Mouse (Mus musculus) embryonic facial prominence, embryonic 14.5 days (tissue): Measurements from ENCODE around the gene Ankdd1a. TPM values are rescaled to one million over a fixed set of nuclear protein-coding genes. Genes with fewer than 3 reads are reported as not detected.

ENCODE experiments used
- ATAC-seq: fragments of 200-750 bp; cut with Nextera tagmentation; 2 replicates; pipeline ENCODE4 v1.8.0; 2017; ENCODE audit warnings: low read depth, moderate number of reproducible peaks, moderate TSS enrichment
- DNase-seq: peaks from one replicate; pipeline ENCODE4 v3.0.0-alpha.2; 2015; ENCODE audit warnings: low spot score
- H3K27ac ChIP-seq: fragments of 300-500 bp; sonication (generic); replicated peaks from 2 replicates; pipeline ENCODE4 v1.5.1; 2014; ENCODE audit warnings: low read depth, mild to moderate bottlenecking, low read length, moderate library complexity
- H3K27me3 ChIP-seq: fragments of 300-500 bp; sonication (generic); replicated peaks from 2 replicates; pipeline ENCODE4 v1.6.1; 2014; ENCODE audit warnings: low read length; ENCODE audit not compliant: control insufficient read depth, insufficient read depth
- H3K36me3 ChIP-seq: fragments of 300-500 bp; sonication (generic); 2 replicates; pipeline ENCODE4 v1.6.1; 2014; ENCODE audit warnings: low read length, mixed read lengths; ENCODE audit not compliant: control insufficient read depth, insufficient read depth
- H3K4me1 ChIP-seq: fragments of 300-500 bp; sonication (generic); 2 replicates; pipeline ENCODE4 v1.6.1; 2014; ENCODE audit warnings: antibody characterized with exemption, low read length; ENCODE audit not compliant: control insufficient read depth, insufficient read depth
- H3K4me2 ChIP-seq: fragments of 300-500 bp; sonication (generic); 2 replicates; pipeline ENCODE4 v1.6.1; 2014; ENCODE audit warnings: low read depth, mild to moderate bottlenecking, low read length, moderate library complexity, mixed read lengths
- H3K4me3 ChIP-seq: fragments of 300-500 bp; sonication (generic); 2 replicates; pipeline ENCODE4 v1.5.1; 2014; ENCODE audit warnings: low read depth, mild to moderate bottlenecking, low read length
- H3K9ac ChIP-seq: fragments of 300-500 bp; sonication (generic); 2 replicates; pipeline ENCODE4 v1.6.1; 2014; ENCODE audit warnings: low read depth, mild to moderate bottlenecking, low read length, moderate library complexity, mixed read lengths
- H3K9me3 ChIP-seq: fragments of 300-500 bp; sonication (generic); 2 replicates; pipeline ENCODE4 v1.6.1; 2016; ENCODE audit warnings: low read length; ENCODE audit not compliant: control insufficient read depth
- WGBS: fragments of 180-500 bp; shearing (Covaris S2); extraction: QIAGEN DNeasy Blood & Tissue Kit; methylation state at CpG from one replicate; pipeline ENCODE4 v1.1.7; 2014; 5-methylcytosine and 5-hydroxymethylcytosine counted together
- polyA plus RNA-seq: library from polyadenylated mRNA; unstranded; fragments of >200 nt; fragmentation: Nextera tagmentation; extraction: Ambion mirVana; gene quantifications from 2 replicates; pipeline ENCODE4 v1.2.1, GENCODE M21; 2014

Gene Ankdd1a
- polyA plus RNA-seq, 1 experiment from 2014 or later, result not detected

DNA sequence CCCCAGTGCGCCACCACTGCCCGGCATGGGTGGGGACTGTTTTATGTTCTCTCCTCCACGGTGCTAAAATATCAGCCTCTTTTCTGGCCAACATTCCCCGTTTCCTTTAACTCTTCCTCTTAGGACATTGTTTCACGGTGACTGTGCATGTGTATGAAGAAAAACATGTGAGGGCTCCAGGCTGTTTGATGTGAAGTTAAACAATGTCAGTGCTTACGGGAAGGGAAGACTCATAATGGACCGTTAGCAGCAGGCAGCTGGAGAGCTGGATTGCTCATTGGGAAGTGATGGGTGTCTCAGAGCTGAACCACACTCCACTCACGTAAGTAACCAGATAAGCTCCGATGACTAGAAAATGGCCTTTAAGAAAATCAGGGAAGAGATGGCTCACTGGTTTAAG, 19.7 kb upstream of the Ankdd1a start:
- Histone ChIP-seq H3K4me1 (peaks cover 11% of the 10 kb centered on the region), H3K9ac (no peak overlapping the region), H3K9me3 (no peaks in the 10 kb centered on the region), H3K27me3 (no peaks in the 10 kb centered on the region), H3K36me3 (no peaks in the 10 kb centered on the region), H3K4me2 (no peak overlapping the region), H3K4me3 (no peak overlapping the region), H3K27ac (no peak overlapping the region)
- DNase-seq (no peak), ATAC-seq (no peak)
- WGBS, result 76% methylated on average over 9 of the region's 9 CpGs

DNA sequence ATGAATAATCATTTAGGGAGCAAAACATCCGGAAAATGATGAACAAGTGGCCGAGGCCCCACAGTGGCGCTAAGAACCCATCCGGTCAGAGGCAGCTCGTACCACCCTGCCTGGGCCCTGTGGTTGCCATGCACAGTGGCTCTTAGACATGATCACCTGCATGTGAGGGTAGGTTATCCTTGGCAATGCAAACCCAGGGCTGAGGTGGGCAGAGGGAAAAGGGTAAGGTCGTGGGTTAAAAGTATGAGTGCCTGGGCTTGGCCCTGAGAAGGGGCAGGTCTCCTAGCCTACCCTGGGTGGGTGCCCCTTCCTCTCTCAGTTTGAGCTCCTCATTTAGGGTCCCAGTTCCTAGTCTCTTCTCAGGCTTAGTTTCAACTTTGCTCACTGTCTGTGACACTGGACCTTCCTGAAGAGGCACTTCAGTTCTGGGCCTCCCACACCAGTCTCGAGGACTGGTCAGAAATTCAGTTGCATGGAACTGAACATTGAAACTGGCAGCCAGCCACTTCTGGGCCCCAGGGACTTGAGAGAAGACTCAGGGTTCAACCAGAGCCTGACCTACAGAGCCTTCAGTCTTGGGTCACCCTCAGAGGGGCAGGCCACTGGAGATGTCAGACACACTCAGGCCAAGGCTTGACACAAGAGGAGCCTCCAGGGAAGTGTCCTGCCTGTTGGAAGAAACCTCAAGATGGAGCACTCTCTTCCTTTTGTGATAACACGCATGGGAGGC, 18.1 kb upstream of the Ankdd1a start:
- DNase-seq, result no peak
- H3K4me1 ChIP-seq, result peaks cover 11% of the 10 kb centered on the region
- no peak overlapping the region for H3K4me3 ChIP-seq
- H3K36me3 ChIP-seq, result no peaks in the 10 kb centered on the region
- no peaks in the 10 kb centered on the region for H3K9me3 ChIP-seq
- H3K4me2 ChIP-seq, result no peak overlapping the region
- H3K27me3 ChIP-seq, result no peaks in the 10 kb centered on the region
- 78% methylated on average over 8 of the region's 8 CpGs for WGBS
- H3K27ac ChIP-seq, result no peak overlapping the region
- ATAC-seq, result no peak
- no peak overlapping the region for H3K9ac ChIP-seq

DNA sequence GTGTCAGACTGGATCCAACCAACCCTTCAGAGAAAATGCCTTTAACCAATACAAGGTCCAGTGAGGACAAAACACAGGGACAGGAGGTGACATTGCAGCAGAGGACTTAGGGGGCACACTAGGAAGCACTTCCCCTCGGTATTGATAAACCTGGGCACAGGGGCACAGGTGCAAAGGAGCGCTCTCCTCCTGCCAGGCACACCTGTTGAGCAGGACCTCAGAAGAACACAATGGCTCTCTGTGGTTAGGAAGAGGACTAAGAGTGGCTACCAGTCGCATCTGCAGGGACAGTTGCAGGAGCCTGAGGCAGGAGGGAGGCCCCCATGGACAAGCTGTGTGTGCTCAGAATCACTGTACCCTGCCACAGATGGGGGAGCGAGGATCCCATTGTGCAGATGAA, 16.5 kb upstream of the Ankdd1a start:
- H3K9ac ChIP-seq, result no peak overlapping the region
- peaks cover 3% of the 10 kb centered on the region for H3K4me1 ChIP-seq
- 67% methylated on average over 4 of the region's 4 CpGs for WGBS

DNA sequence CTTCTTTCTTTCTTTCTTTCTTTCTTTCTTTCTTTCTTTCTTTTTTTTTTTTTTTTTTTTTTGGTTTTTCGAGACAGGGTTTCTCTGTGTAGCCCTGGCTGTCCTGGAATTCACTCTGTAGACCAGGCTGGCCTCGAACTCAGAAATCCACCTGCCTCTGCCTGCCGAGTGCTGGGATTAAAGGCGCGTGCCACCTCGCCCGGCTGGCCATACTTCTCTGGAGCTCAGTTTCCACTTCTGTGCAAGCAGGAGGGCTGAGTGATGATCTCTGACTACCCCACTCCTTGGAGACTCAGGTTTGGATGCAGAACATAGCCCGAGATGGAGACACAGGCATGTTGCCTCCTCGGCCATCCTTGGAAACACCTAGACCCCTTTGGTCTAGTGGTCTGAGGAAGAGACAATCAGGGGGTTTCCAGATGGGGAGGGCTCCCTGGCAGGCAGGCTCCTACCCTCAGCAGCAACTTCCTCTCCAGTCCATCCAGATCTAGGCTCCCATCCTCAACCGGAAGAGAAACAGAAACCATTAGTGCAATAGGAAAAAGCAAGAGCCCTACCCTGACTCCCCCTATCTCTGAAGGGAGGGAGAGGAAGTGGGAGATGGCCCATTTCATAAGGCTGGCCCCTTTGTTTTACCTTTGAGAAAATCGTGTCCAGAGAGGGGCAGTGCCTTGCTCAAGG, 15.9 kb upstream of the Ankdd1a start:
- Histone ChIP-seq H3K9ac (no peak overlapping the region), H3K27me3 (no peaks in the 10 kb centered on the region), H3K4me1 (no peaks in the 10 kb centered on the region), H3K9me3 (no peaks in the 10 kb centered on the region), H3K36me3 (no peaks in the 10 kb centered on the region), H3K27ac (no peak overlapping the region), H3K4me2 (no peak overlapping the region), H3K4me3 (no peak overlapping the region)
- DNase-seq (no peak), ATAC-seq (no peak)
- WGBS, result 83% methylated on average over 10 of the region's 11 CpGs

More for the DNA sequence above, 16.5 kb upstream of the Ankdd1a start:
- Histone ChIP-seq H3K4me2 (no peak overlapping the region), H3K4me3 (no peak overlapping the region), H3K9me3 (no peaks in the 10 kb centered on the region), H3K36me3 (no peaks in the 10 kb centered on the region), H3K27me3 (no peaks in the 10 kb centered on the region), H3K27ac (no peak overlapping the region)
- ATAC-seq (no peak), DNase-seq (no peak)

DNA sequence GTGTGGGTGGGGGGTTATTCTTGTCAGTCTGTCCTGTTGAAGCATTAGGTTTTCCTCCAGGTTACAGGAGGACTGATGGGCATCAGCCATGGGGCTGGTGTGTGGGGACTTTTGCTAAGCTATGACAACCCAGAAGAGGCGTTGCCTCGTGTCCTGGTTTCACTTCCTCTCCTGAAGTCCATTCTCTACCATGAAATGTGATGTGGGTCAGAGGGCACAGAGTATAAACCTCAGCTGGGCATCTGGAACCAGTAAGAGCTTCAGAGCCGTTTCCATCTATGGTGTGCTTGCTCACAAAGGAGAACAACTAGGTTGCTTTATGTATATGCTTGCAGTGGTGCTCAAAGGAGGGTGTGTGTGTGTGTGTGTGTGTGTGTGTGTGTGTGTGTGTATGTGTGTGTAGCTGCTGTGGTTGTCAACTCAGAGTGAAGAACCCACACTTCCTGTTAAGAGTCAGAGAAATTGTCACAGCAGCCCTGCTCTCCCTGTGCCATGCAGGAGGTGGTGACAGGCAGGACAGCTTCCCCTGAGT, 15.3 kb upstream of the Ankdd1a start:
- Histone ChIP-seq H3K4me1 (no peaks in the 10 kb centered on the region), H3K9me3 (no peaks in the 10 kb centered on the region), H3K36me3 (no peaks in the 10 kb centered on the region), H3K27me3 (no peaks in the 10 kb centered on the region), H3K9ac (no peak overlapping the region), H3K27ac (no peak overlapping the region), H3K4me2 (no peak overlapping the region), H3K4me3 (no peak overlapping the region)
- DNase-seq (no peak), ATAC-seq (no peak)
- WGBS, result 59% methylated on average over 3 of the region's 3 CpGs

DNA sequence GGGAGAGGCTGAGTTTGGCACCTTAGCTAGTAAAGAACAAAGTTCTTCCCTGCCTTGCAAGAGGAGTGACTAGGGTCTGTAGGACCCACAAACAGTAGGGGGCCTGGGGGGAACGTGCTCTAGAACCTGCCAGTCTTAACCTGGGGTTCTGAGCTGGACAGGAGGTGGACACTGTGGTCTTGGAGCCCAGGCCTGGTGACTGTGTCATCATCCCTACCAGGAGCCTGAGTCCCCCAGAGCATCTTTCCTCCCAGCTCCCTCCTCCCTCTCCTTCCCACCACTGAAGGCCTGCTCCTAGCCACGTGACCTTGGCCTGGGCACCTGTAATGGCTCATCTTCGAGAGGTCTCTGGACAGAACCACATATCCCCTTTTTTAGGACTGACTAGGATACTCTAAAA, 14.1 kb upstream of the Ankdd1a start:
- no peak overlapping the region for H3K4me2 ChIP-seq
- no peaks in the 10 kb centered on the region for H3K9me3 ChIP-seq
- no peak for DNase-seq
- H3K4me3 ChIP-seq, result no peak overlapping the region
- WGBS, result 89% methylated on average over 3 of the region's 3 CpGs
- H3K36me3 ChIP-seq, result no peaks in the 10 kb centered on the region
- H3K4me1 ChIP-seq, result no peaks in the 10 kb centered on the region
- ATAC-seq, result no peak
- H3K9ac ChIP-seq, result no peak overlapping the region
- no peaks in the 10 kb centered on the region for H3K27me3 ChIP-seq
- no peak overlapping the region for H3K27ac ChIP-seq

DNA sequence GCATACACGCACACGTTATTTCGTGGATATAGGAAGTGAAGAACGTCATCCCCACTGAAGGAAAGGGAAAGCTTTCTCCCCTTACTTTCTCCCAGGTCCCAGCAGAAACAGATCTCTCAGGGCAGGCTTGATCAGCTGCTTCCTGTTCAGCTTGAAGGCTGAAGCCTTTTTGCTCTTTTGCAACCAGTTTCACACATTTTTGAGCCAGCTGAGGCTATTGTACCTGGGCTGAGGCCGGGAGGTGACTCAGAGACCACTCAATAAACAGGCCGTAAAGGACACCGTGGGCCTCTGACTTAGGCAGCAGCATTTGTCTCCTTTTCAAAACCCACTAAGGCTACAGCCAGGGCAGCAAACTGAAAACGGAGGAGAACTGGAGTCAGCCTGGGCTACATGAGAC, 13.0 kb upstream of the Ankdd1a start:
- H3K9ac ChIP-seq, result no peak overlapping the region
- WGBS, result 72% methylated on average over 8 of the region's 8 CpGs
- H3K4me2 ChIP-seq, result no peak overlapping the region
- no peaks in the 10 kb centered on the region for H3K4me1 ChIP-seq
- H3K36me3 ChIP-seq, result no peaks in the 10 kb centered on the region
- no peaks in the 10 kb centered on the region for H3K9me3 ChIP-seq
- DNase-seq, result no peak
- H3K4me3 ChIP-seq, result no peak overlapping the region
- H3K27ac ChIP-seq, result no peak overlapping the region
- H3K27me3 ChIP-seq, result no peaks in the 10 kb centered on the region
- ATAC-seq, result no peak

DNA sequence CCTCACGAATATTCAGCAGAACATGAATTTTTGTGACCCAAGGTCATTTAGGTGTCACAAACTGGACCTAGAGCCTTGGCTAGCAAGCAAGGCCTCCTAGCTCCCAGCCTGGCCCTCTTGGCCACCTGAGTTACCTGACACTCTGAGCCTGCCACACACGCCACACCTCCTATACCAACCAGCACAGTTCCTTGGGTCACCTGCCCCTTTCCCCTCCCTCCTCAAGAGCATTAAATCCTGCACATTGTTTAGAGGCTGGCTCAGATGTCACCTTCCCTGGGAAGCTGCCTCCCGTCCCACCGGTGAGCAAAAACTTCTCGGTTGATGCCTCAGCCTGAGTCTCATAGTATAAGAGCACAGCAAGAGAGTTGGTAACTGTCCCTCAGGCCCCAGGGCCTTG, 11.3 kb upstream of the Ankdd1a start:
- H3K27me3 ChIP-seq, result no peaks in the 10 kb centered on the region
- DNase-seq, result no peak
- peak; percentile 66; the same call in 1 of the 2 replicates for ATAC-seq
- no peaks in the 10 kb centered on the region for H3K36me3 ChIP-seq
- H3K9me3 ChIP-seq, result no peaks in the 10 kb centered on the region
- H3K27ac ChIP-seq, result no peak overlapping the region
- no peak overlapping the region for H3K4me2 ChIP-seq
- H3K4me1 ChIP-seq, result no peaks in the 10 kb centered on the region
- WGBS, result 70% methylated on average over 5 of the region's 5 CpGs
- no peak overlapping the region for H3K9ac ChIP-seq
- H3K4me3 ChIP-seq, result no peak overlapping the region
